Mouse (Mus musculus) heart, embryonic 13.5 days (tissue): ENCODE results near the gene Tfap4. TPM values are rescaled to one million over a fixed set of nuclear protein-coding genes. Genes with fewer than 3 reads are reported as not detected.
"Not testable (repeated sequence)": the region's sequence is repeated elsewhere in the genome, so short reads cannot be mapped to it uniquely, and the experiment has no call there.

ENCODE experiments used
- ATAC-seq: fragments of 200-750 bp; cut with Nextera tagmentation; 2 replicates; pipeline ENCODE4 v1.8.0; 2017; ENCODE audit warnings: moderate TSS enrichment; ENCODE audit not compliant: insufficient number of reproducible peaks, low FRiP score, low TSS enrichment; ENCODE audit errors: extremely low read depth
- H3K27ac ChIP-seq: fragments of 300-500 bp; sonication (generic); replicated peaks from 2 replicates; pipeline ENCODE4 v1.5.1; 2015; ENCODE audit warnings: moderate library complexity, mild to moderate bottlenecking, inconsistent platforms
- H3K27me3 ChIP-seq: fragments of 300-500 bp; sonication (generic); replicated peaks from 2 replicates; pipeline ENCODE4 v1.6.1; 2015; ENCODE audit warnings: mild to moderate bottlenecking, inconsistent platforms
- H3K36me3 ChIP-seq: fragments of 300-500 bp; sonication (generic); 2 replicates; pipeline ENCODE4 v1.6.1; 2015; ENCODE audit warnings: mild to moderate bottlenecking, inconsistent platforms
- H3K4me1 ChIP-seq: fragments of 300-500 bp; sonication (generic); 2 replicates; pipeline ENCODE4 v1.6.1; 2015; ENCODE audit warnings: inconsistent platforms
- H3K4me2 ChIP-seq: fragments of 300-500 bp; sonication (generic); 2 replicates; pipeline ENCODE4 v1.6.1; 2015; ENCODE audit warnings: inconsistent platforms, mild to moderate bottlenecking, moderate library complexity
- H3K4me3 ChIP-seq: fragments of 300-500 bp; sonication (generic); 2 replicates; pipeline ENCODE4 v1.5.1; 2015; ENCODE audit warnings: moderate library complexity, mild to moderate bottlenecking, inconsistent platforms
- H3K9ac ChIP-seq: fragments of 300-500 bp; sonication (generic); 2 replicates; pipeline ENCODE4 v1.6.1; 2015; ENCODE audit warnings: inconsistent platforms, mild to moderate bottlenecking, moderate library complexity
- H3K9me3 ChIP-seq: fragments of 300-500 bp; sonication (generic); 2 replicates; pipeline ENCODE4 v1.6.1; 2016; ENCODE audit warnings: inconsistent platforms
- WGBS: fragments of 180-500 bp; shearing (Covaris S2); methylation state at CpG from one replicate; pipeline ENCODE4 v1.1.7; 2015; ENCODE audit warnings: mixed read lengths; 5-methylcytosine and 5-hydroxymethylcytosine counted together
- polyA plus RNA-seq: library from polyadenylated mRNA; unstranded; fragments of >200 nt; fragmentation: Nextera tagmentation; extraction: Ambion mirVana; gene quantifications from 2 replicates; pipeline ENCODE4 v1.2.1, GENCODE M21; 2015

Tfap4 gene
- polyA plus RNA-seq, 1 experiment from 2014 or later = 7.7 TPM

- no peak overlapping the region for H3K4me3 ChIP-seq
- H3K9ac ChIP-seq = peak overlapping the region; percentile 33; the same call in 1 of the 2 replicates
- H3K27me3 ChIP-seq = no peaks in the 10 kb centered on the region
- no peaks in the 10 kb centered on the region for H3K36me3 ChIP-seq
- peak overlapping the region; percentile 46 for H3K27ac ChIP-seq
- no peaks in the 10 kb centered on the region for H3K9me3 ChIP-seq
- H3K4me2 ChIP-seq = no peak overlapping the region
- no peak for ATAC-seq
- WGBS = 29% methylated on average over 3 of the region's 3 CpGs
- H3K4me1 ChIP-seq = peaks cover 26% of the 10 kb centered on the region
Observed at GRCm38 (mm10) chr16:4537616-4538358, 21.9 kb downstream of the Tfap4 start.

GRCm38 (mm10) chr16:4527373-4527772 is 32.3 kb downstream of the Tfap4 start:
- WGBS = 84% methylated on average over 12 of the region's 12 CpGs
- H3K4me3 ChIP-seq, H3K27me3 ChIP-seq, ATAC-seq, H3K4me2 ChIP-seq, H3K36me3 ChIP-seq, H3K9ac ChIP-seq, H3K9me3 ChIP-seq, H3K27ac ChIP-seq: not testable (repeated sequence)
- H3K4me1 ChIP-seq = peaks cover 23% of the 10 kb centered on the region

GRCm38 (mm10) chr16:4523313-4524004 is 36.2 kb downstream of the Tfap4 start:
- H3K4me1 ChIP-seq = peaks cover 44% of the 10 kb centered on the region
- H3K9me3 ChIP-seq = 0 out of 2 replicates have a peak, but pooled peaks cover 6% of the 10 kb centered on the region
- H3K36me3 ChIP-seq = 0 out of 2 replicates have a peak, but pooled peaks cover 4% of the 10 kb centered on the region
- 52% methylated on average over 7 of the region's 7 CpGs for WGBS
- H3K27me3 ChIP-seq = no peaks in the 10 kb centered on the region
- H3K9ac ChIP-seq = peak overlapping the region; percentile 87
- peak overlapping the region; percentile 65 for H3K4me2 ChIP-seq
- H3K27ac ChIP-seq = peak overlapping the region; percentile 97
- H3K4me3 ChIP-seq = peak overlapping the region; percentile 58
- ATAC-seq = no peak

GRCm38 (mm10) chr16:4522879-4523278 is 36.8 kb downstream of the Tfap4 start:
- 0 out of 2 replicates have a peak, but pooled peaks cover 4% of the 10 kb centered on the region for H3K36me3 ChIP-seq
- peaks cover 50% of the 10 kb centered on the region for H3K4me1 ChIP-seq
- H3K27me3 ChIP-seq = no peaks in the 10 kb centered on the region
- peak overlapping the region; percentile 58 for H3K4me3 ChIP-seq
- 40% methylated on average over 8 of the region's 8 CpGs for WGBS
- peak overlapping the region; percentile 65 for H3K4me2 ChIP-seq
- H3K9ac ChIP-seq = peak overlapping the region; percentile 87
- H3K27ac ChIP-seq = peak overlapping the region; percentile 97
- no peak for ATAC-seq
- H3K9me3 ChIP-seq = 0 out of 2 replicates have a peak, but pooled peaks cover 6% of the 10 kb centered on the region

- H3K9ac ChIP-seq = peak overlapping the region; percentile 87
- no peaks in the 10 kb centered on the region for H3K27me3 ChIP-seq
- H3K4me1 ChIP-seq = peaks cover 59% of the 10 kb centered on the region
- ATAC-seq = peak; percentile 88
- peak overlapping the region; percentile 58 for H3K4me3 ChIP-seq
- 0 out of 2 replicates have a peak, but pooled peaks cover 4% of the 10 kb centered on the region for H3K36me3 ChIP-seq
- H3K9me3 ChIP-seq = no peaks in the 10 kb centered on the region
- H3K27ac ChIP-seq = peak overlapping the region; percentile 97
- H3K4me2 ChIP-seq = peak overlapping the region; percentile 65
- WGBS = 48% methylated on average over 5 of the region's 5 CpGs
Observed at GRCm38 (mm10) chr16:4521735-4522530, 37.7 kb downstream of the Tfap4 start.

GRCm38 (mm10) chr16:4521074-4521667 is 38.5 kb downstream of the Tfap4 start:
- H3K27me3 ChIP-seq = no peaks in the 10 kb centered on the region
- H3K9ac ChIP-seq = peak overlapping the region; percentile 87
- ATAC-seq = no peak
- WGBS = 26% methylated on average over 4 of the region's 4 CpGs
- peak overlapping the region; percentile 97 for H3K27ac ChIP-seq
- peaks cover 64% of the 10 kb centered on the region for H3K4me1 ChIP-seq
- peak overlapping the region; percentile 58 for H3K4me3 ChIP-seq
- H3K9me3 ChIP-seq = no peaks in the 10 kb centered on the region
- peak overlapping the region; percentile 65 for H3K4me2 ChIP-seq
- H3K36me3 ChIP-seq = peaks cover 4% of the 10 kb centered on the region; the same call in 1 of the 2 replicates

GRCm38 (mm10) chr16:4520673-4521072 is 39.0 kb downstream of the Tfap4 start:
- H3K27me3 ChIP-seq = no peaks in the 10 kb centered on the region
- H3K4me3 ChIP-seq = peak overlapping the region; percentile 58
- H3K9ac ChIP-seq = peak overlapping the region; percentile 87
- H3K36me3 ChIP-seq = peaks cover 9% of the 10 kb centered on the region; the same call in 1 of the 2 replicates
- peak overlapping the region; percentile 65 for H3K4me2 ChIP-seq
- ATAC-seq = no peak
- peak overlapping the region; percentile 97 for H3K27ac ChIP-seq
- H3K4me1 ChIP-seq = peaks cover 69% of the 10 kb centered on the region
- H3K9me3 ChIP-seq = no peaks in the 10 kb centered on the region
- WGBS = 42% methylated on average over 8 of the region's 8 CpGs

GRCm38 (mm10) chr16:4519825-4520224 is 39.8 kb downstream of the Tfap4 start:
- H3K4me1 ChIP-seq = peaks cover 77% of the 10 kb centered on the region
- H3K4me3 ChIP-seq = peak overlapping the region; percentile 58
- H3K27ac ChIP-seq = peak overlapping the region; percentile 97
- H3K36me3 ChIP-seq = peaks cover 9% of the 10 kb centered on the region; the same call in 1 of the 2 replicates
- ATAC-seq = no peak
- peak overlapping the region; percentile 87 for H3K9ac ChIP-seq
- H3K4me2 ChIP-seq = peak overlapping the region; percentile 65
- 86% methylated on average over 2 of the region's 2 CpGs for WGBS
- H3K27me3 ChIP-seq = no peaks in the 10 kb centered on the region
- no peaks in the 10 kb centered on the region for H3K9me3 ChIP-seq

- Histone ChIP-seq H3K4me2 (peak overlapping the region; percentile 65), H3K36me3 (peaks cover 9% of the 10 kb centered on the region; the same call in 1 of the 2 replicates), H3K27ac (peak overlapping the region; percentile 48), H3K9me3 (no peaks in the 10 kb centered on the region), H3K9ac (peak overlapping the region; percentile 63), H3K27me3 (no peaks in the 10 kb centered on the region), H3K4me3 (0 out of 2 replicates have a peak overlapping the region, but pooled peaks have one; percentile 2), H3K4me1 (peaks cover 83% of the 10 kb centered on the region)
- 77% methylated on average over 4 of the region's 4 CpGs for WGBS
- no peak for ATAC-seq
Observed at GRCm38 (mm10) chr16:4519157-4519556, 40.5 kb downstream of the Tfap4 start.

GRCm38 (mm10) chr16:4517906-4518305 is 41.7 kb downstream of the Tfap4 start:
- Histone ChIP-seq H3K27ac (peak overlapping the region; percentile 48), H3K9ac (peak overlapping the region; percentile 44; the same call in 1 of the 2 replicates), H3K4me3 (no peak overlapping the region), H3K36me3 (peaks cover 9% of the 10 kb centered on the region; the same call in 1 of the 2 replicates), H3K27me3 (no peaks in the 10 kb centered on the region), H3K4me1 (peaks cover 83% of the 10 kb centered on the region), H3K9me3 (no peaks in the 10 kb centered on the region), H3K4me2 (peak overlapping the region; percentile 65)
- ATAC-seq = no peak
- WGBS = 49% methylated on average over 2 of the region's 2 CpGs
